Mouse (Mus musculus) forebrain, embryonic 14.5 days (tissue): Measurements from ENCODE around the gene Pstk. TPM values are rescaled to one million over a fixed set of nuclear protein-coding genes. Genes with fewer than 3 reads are reported as not detected.
"Not testable (repeated sequence)": the region's sequence is repeated elsewhere in the genome, so short reads cannot be mapped to it uniquely, and the experiment has no call there.

Experiments
- ATAC-seq: fragments of 200-750 bp; cut with Nextera tagmentation; 2 replicates; pipeline ENCODE4 v1.8.0; 2017; ENCODE audit warnings: mild to moderate bottlenecking, moderate library complexity
- DNase-seq: peaks from one replicate; pipeline ENCODE4 v3.0.0-alpha.2; 2015; ENCODE audit warnings: low spot score
- H3K27ac ChIP-seq: fragments of 300-500 bp; sonication (generic); 2 replicates; pipeline ENCODE4 v1.5.1; 2014; ENCODE audit warnings: low read depth, mild to moderate bottlenecking, control low read depth, low read length, moderate library complexity
- H3K27me3 ChIP-seq: fragments of 300-500 bp; sonication (generic); replicated peaks from 2 replicates; pipeline ENCODE4 v1.6.1; 2014; ENCODE audit warnings: low read length, control low read depth, mixed read lengths; ENCODE audit not compliant: control insufficient read depth, insufficient read depth
- H3K36me3 ChIP-seq: fragments of 300-500 bp; sonication (generic); 2 replicates; pipeline ENCODE4 v1.6.1; 2014; ENCODE audit warnings: low read length, control low read depth; ENCODE audit not compliant: control insufficient read depth, insufficient read depth
- H3K4me1 ChIP-seq: fragments of 300-500 bp; sonication (generic); 2 replicates; pipeline ENCODE4 v1.6.1; 2014; ENCODE audit warnings: antibody characterized with exemption, low read length, control low read depth; ENCODE audit not compliant: control insufficient read depth, insufficient read depth
- H3K4me2 ChIP-seq: fragments of 300-500 bp; sonication (generic); 2 replicates; pipeline ENCODE4 v1.6.1; 2014; ENCODE audit warnings: mild to moderate bottlenecking, control low read depth, low read length
- H3K4me3 ChIP-seq: fragments of 300-500 bp; sonication (generic); 2 replicates; pipeline ENCODE4 v1.5.1; 2014; ENCODE audit warnings: low read depth, low read length, control low read depth
- H3K9ac ChIP-seq: fragments of 300-500 bp; sonication (generic); 2 replicates; pipeline ENCODE4 v1.6.1; 2014; ENCODE audit warnings: mild to moderate bottlenecking, low read length, control low read depth, moderate library complexity
- H3K9me3 ChIP-seq: fragments of 300-500 bp; sonication (generic); replicated peaks from 2 replicates; pipeline ENCODE4 v1.6.1; 2016; ENCODE audit warnings: low read length, control low read depth, mixed read lengths; ENCODE audit not compliant: control insufficient read depth
- WGBS: fragments of 180-500 bp; shearing (Covaris S2); extraction: QIAGEN DNeasy Blood & Tissue Kit; methylation state at CpG from one replicate; pipeline ENCODE4 v1.1.7; 2014; 5-methylcytosine and 5-hydroxymethylcytosine counted together
- polyA plus RNA-seq: library from polyadenylated mRNA; unstranded; fragments of >200 nt; fragmentation: Nextera tagmentation; extraction: Ambion mirVana; gene quantifications from 2 replicates; pipeline ENCODE4 v1.2.1, GENCODE M21; 2014

Pstk gene
- polyA plus RNA-seq, 1 experiment from 2014 or later = 33.9 TPM

DNA sequence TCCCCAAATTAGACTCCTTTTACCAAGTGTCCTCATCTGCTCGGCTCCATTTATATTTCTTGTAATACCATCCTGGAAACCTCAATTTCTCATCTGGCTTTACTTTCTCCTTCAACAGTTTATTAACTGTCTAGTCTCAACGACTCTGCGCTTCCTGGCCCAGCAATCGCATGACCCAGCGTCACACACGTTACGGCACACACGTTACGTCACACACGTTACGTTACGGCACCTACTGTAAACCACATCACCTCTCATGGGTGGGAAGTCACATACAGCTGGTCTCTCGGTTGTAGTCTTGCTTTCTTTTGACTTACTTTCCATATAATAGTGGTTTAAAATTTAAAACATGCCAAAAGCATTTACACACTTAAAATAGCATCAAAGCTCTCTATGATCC is 14.8 kb upstream of the Pstk start:
- peaks cover 58% of the 10 kb centered on the region for H3K36me3 ChIP-seq
- ATAC-seq (no peak), DNase-seq (no peak)
- H3K27ac ChIP-seq = no peak overlapping the region
- no peak overlapping the region for H3K9ac ChIP-seq
- no peak overlapping the region for H3K4me3 ChIP-seq
- no peak overlapping the region for H3K4me2 ChIP-seq
- H3K4me1 ChIP-seq = no peaks in the 10 kb centered on the region
- no peaks in the 10 kb centered on the region for H3K27me3 ChIP-seq
- H3K9me3 ChIP-seq = no peaks in the 10 kb centered on the region
- 97% methylated on average over 13 of the region's 13 CpGs for WGBS

DNA sequence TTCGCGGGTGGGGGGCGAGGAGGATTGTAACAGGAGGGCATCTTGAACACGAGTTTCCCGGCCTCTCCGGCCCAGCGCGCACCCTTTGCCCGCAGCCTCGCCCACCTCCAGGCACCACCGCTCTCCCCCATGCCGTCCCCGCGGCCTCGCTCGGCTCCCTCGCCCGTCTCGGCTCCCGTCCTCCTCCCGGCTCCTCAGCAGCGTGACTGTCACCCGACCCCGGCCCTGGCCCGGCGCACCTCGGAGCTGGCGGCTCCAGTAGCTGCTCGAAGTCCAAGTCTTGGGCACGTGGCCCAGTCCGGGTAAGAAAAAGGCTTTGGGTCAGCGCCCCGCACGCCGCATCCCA is 8.7 kb upstream of the Pstk start:
- Histone ChIP-seq H3K9me3 (no peaks in the 10 kb centered on the region), H3K36me3 (peaks cover 22% of the 10 kb centered on the region), H3K4me2 (peak overlapping the region; percentile 89), H3K27ac (peak overlapping the region; percentile 79), H3K4me3 (peak overlapping the region; percentile 84), H3K9ac (peak overlapping the region; percentile 88), H3K27me3 (no peaks in the 10 kb centered on the region), H3K4me1 (peaks cover 4% of the 10 kb centered on the region)
- DNase-seq = no peak
- ATAC-seq = peak; percentile 84
- under 1% methylated on average over 35 of the region's 35 CpGs for WGBS

DNA sequence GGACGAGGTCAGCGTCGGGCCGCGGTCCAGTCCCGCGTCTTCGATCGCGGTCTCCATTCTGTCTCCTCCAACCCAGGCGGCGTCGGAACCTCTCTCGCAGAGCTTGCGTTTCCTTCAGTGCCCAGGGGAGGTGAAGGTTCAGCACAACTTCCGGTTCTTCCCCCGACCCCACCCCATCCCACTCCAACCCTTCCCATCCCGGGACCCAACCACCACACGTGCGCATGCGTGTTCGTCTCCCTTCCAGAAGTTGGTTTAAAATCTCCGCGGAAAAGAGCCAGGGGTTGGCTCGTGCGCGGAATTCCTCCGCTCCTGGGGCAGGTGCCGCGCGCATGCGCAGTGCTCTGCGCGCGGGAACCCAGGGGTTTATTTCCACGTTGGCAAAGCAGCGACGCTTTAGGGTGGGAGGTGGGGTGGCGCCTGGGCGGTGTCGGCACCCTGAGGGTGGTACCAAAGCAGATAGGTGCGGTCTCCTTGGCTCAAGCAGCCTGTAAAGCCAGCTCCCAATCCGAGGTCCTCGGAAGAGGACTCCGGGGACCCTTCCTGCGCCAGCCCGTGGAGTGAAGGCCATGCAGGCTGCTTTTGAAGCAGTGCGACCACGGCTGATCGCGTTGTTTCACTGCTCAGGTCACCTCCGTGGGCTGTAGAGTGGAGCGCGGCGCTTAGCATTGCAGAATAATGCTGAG is 8.2 kb upstream of the Pstk start, which contains the start of gene 2310057M21Rik:
Gene 2310057M21Rik (minus strand): TSS at position 145 of the 686 bp plus-strand sequence.
- peak within 1 kb of the TSS; percentile 84 for H3K4me3 ChIP-seq
- no peaks in the 10 kb centered on the region for H3K9me3 ChIP-seq
- H3K27ac ChIP-seq = peak within 1 kb of the TSS; percentile 80
- WGBS = under 1% methylated on average over 55 of the region's 55 CpGs
- peaks cover 4% of the 10 kb centered on the region for H3K4me1 ChIP-seq
- ATAC-seq (peak; percentile 97), DNase-seq (peak; percentile 99)
- H3K4me2 ChIP-seq = peak within 1 kb of the TSS; percentile 89
- H3K36me3 ChIP-seq = peaks cover 17% of the 10 kb centered on the region
- H3K27me3 ChIP-seq = no peaks in the 10 kb centered on the region
- H3K9ac ChIP-seq = peak within 1 kb of the TSS; percentile 88

- 95% methylated on average over 8 of the region's 8 CpGs for WGBS
- Histone ChIP-seq H3K4me3 (no peak overlapping the region), H3K4me1 (peaks cover 4% of the 10 kb centered on the region), H3K4me2 (no peak overlapping the region), H3K27ac (no peak overlapping the region), H3K9ac (no peak overlapping the region), H3K27me3 (no peaks in the 10 kb centered on the region), H3K9me3 (no peaks in the 10 kb centered on the region), H3K36me3 (peaks cover 5% of the 10 kb centered on the region; the same call in 1 of the 2 replicates)
- ATAC-seq (no peak), DNase-seq (no peak)
Observed at GRCm38 (mm10) chr7:131364131-131364530, 6.8 kb upstream of the Pstk start.

GRCm38 (mm10) chr7:131371470-131371860 is 524 bp downstream of the Pstk start:
- H3K9ac ChIP-seq = peak overlapping the region; percentile 93
- DNase-seq (no peak), ATAC-seq (no peak)
- peak overlapping the region; percentile 75 for H3K4me2 ChIP-seq
- peaks cover 6% of the 10 kb centered on the region; the same call in 1 of the 2 replicates for H3K4me1 ChIP-seq
- H3K36me3 ChIP-seq = no peaks in the 10 kb centered on the region
- no peaks in the 10 kb centered on the region for H3K9me3 ChIP-seq
- H3K27ac ChIP-seq = peak overlapping the region; percentile 82; the same call in 1 of the 2 replicates
- 12% methylated on average over 9 of the region's 9 CpGs for WGBS
- peak overlapping the region; percentile 69 for H3K4me3 ChIP-seq
- H3K27me3 ChIP-seq = no peaks in the 10 kb centered on the region

DNA sequence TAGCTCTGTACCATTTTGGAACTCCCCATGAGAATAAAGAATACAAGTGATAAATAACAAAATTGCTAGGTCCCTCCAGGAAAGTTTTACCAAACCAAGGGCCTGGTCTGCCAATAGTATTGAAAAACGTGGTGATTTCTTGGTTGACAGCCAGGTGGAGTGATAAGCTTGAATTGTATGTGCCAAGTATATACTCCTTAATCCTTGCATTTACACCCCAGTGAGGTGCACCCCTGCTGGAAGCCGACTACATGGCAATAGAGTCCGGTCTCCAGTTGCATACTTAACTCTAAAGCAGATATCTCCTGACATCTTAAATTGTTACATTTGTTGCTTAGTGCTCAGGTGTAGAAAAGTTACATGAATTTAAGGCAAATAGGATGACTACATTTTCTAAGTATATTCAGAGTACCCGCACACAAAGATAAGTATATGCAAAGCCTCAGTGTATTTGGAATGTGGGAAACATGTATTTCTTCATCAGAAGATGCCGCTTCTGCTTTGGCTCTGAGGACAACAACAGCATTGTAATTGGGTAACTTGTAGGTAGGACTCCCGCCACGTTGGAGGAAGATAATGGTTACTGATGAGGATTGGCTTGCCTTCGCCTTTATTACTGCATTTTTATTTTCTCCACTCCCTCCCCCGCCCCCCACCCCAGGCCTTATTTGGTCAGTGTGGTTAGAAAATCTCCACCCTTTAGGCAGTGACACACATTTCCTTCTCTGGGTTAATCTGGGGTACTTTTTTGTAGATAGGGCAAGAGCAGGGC is 1.1 kb downstream of the Pstk start:
- Histone ChIP-seq H3K27ac (no peak overlapping the region), H3K27me3 (no peaks in the 10 kb centered on the region), H3K9me3 (no peaks in the 10 kb centered on the region), H3K4me3 (peak overlapping the region; percentile 69), H3K4me1 (peaks cover 6% of the 10 kb centered on the region; the same call in 1 of the 2 replicates), H3K4me2 (peak overlapping the region; percentile 75), H3K36me3 (no peaks in the 10 kb centered on the region), H3K9ac (peak overlapping the region; percentile 93; the same call in 1 of the 2 replicates)
- DNase-seq (peak; percentile 39), ATAC-seq (no peak)
- 75% methylated on average over 9 of the region's 9 CpGs for WGBS

GRCm38 (mm10) chr7:131391761-131392160 is 20.8 kb downstream of the Pstk start:
- not testable (repeated sequence) for DNase-seq, H3K4me2 ChIP-seq, H3K9me3 ChIP-seq, H3K9ac ChIP-seq, H3K27ac ChIP-seq, H3K4me3 ChIP-seq, H3K27me3 ChIP-seq, ATAC-seq, H3K4me1 ChIP-seq
- peaks cover 35% of the 10 kb centered on the region for H3K36me3 ChIP-seq
- WGBS = 85% methylated on average over 6 of the region's 7 CpGs

GRCm38 (mm10) chr7:131409321-131409987 is 38.5 kb downstream of the Pstk start:
- Histone ChIP-seq H3K36me3 (no peaks in the 10 kb centered on the region), H3K27ac (no peak overlapping the region), H3K9me3 (no peaks in the 10 kb centered on the region), H3K9ac (peak overlapping the region; percentile 93), H3K27me3 (no peaks in the 10 kb centered on the region), H3K4me2 (peak overlapping the region; percentile 84), H3K4me1 (peaks cover 19% of the 10 kb centered on the region), H3K4me3 (peak overlapping the region; percentile 88)
- WGBS = 8% methylated on average over 16 of the region's 16 CpGs
- ATAC-seq (no peak), DNase-seq (no peak)
